Mouse (Mus musculus): ENCODE measurements around the gene Mup7. TPM values are rescaled to one million over a fixed set of nuclear protein-coding genes. Genes with fewer than 3 reads are reported as not detected.
"Not testable (repeated sequence)": the region's sequence is repeated elsewhere in the genome, so short reads cannot be mapped to it uniquely, and the experiment has no call there.

Mup7 gene
- not detected in 2 replicates for total RNA-seq (2014; fragmentation: Nextera tagmentation)
- not detected in 2 replicates for total RNA-seq (2017)

DNA sequence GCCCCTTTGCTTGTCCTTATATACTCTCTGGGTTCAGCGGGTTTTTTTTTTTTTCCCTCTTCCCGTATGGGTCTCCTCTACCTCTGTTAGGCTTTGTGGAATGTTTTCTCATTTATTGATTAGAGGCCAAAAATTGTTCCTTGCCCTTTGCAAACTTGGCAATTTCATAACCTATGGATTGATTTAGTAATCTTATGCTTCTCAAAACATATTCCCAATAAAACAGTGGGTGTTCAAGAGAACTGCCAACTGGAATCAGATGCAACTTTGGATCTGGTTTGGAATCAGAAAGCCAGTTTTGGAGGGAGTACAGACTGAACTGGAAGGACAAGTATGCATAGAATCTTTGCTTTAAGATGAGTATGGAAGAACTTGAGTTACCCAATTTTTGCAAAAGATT lies at the start of gene Mup7:
TSS of gene Mup7 (minus strand) at position 101 of the 400 bp plus-strand sequence.
- ATAC-seq (replicated peaks; ENCODE audit: poor library complexity, severe bottlenecking), result not testable (repeated sequence)

DNA sequence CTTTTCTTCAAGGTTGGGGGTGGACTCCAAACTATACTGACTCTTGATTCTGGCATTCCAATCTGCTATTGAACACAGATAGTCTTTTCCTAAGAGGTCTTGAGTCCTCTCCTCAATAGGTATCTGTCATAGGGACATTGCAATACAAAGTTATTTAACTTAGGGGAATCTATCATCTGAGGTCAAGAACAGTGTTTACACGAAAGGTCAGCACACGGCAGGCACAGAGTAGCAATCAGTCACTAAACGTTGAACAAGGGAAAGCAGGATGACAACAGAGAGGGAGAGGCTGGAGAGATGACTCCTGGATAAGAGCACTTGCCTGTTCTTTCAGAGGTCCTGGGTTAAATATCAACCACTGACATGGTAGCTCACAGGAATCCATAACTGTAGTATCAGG lies 9.6 kb upstream of the Mup7 start:
- ATAC-seq (replicated peaks; ENCODE audit: poor library complexity, severe bottlenecking), result not testable (repeated sequence)

DNA sequence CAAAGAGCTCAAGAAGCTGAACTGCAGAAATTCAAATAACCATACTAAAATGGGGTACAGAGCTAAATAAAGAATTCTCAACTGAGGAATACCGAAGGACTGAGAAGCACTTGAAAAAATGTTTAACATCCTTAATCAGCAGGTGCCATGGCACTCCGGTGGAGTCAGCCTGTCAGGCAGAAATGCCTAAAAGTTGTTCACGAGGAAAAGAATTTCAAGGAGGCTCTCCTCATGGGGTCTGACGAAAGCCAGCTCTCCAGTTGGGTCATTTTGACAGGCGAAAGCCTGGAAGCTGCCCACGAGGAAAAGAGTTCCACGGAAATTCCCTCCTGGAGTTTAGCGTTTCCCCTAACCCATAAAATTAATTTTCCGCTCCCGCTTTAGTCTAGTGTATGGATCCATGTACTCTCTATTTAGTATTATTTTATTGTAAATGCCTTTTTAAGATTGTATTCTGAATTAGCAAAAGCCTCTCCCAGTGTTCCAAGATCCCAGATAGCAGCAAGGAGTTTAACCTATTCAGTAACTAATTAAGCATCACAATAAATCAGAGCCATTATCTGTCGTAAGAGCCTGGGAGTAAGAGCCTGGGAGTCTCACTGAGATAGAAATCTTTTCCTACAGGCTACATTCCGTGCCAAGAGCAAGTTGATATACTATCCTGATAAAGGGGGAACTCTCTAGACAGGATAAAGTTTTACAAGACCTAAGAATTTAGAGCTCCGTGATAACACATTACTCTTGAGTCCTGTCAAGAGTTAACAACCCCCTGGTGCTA lies 40.8 kb downstream of the Mup7 start:
- ATAC-seq (replicated peaks; ENCODE audit: poor library complexity, severe bottlenecking), result not testable (repeated sequence)

DNA sequence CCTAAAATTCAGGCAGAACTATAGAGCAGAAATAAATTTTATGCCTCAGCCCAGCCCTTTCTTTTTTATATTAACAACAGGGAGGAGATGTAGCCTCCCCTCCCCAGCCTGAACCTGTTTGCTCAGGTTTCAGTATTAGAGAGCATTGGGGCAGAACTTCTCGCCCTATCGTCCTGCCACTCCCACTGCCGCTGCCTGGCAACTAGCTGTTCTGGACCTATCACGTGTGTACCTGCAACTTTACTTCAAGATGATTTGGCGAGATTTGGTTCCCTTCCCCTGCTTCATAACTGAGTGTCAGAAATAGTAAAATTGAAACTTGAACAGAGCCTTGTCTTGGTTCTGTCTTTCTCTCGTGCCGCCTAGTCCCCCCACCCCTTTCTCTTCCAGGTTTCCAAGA lies 50.1 kb downstream of the Mup7 start:
- ATAC-seq (replicated peaks; ENCODE audit: poor library complexity, severe bottlenecking), result not testable (repeated sequence)

Other genes with a start within 250 kb of the Mup7 start
- not detected in 2 replicates for gene Slc46a2, start 155.4 kb downstream of the Mup7 start, total RNA-seq (2014; fragmentation: Nextera tagmentation)
- gene Slc46a2, start 155.4 kb downstream of the Mup7 start, total RNA-seq (2017), result not detected in 2 replicates
- gene Mup4, start 109.8 kb downstream of the Mup7 start, total RNA-seq (2014; fragmentation: Nextera tagmentation), result not detected in 2 replicates
- gene Mup4, start 109.8 kb downstream of the Mup7 start, total RNA-seq (2017), result not detected in 2 replicates
- not detected in 2 replicates for gene Mup6, start 106.2 kb downstream of the Mup7 start, total RNA-seq (2014; fragmentation: Nextera tagmentation)
- not detected in 2 replicates for gene Mup6, start 106.2 kb downstream of the Mup7 start, total RNA-seq (2017)
- gene Mup2, start 83.8 kb upstream of the Mup7 start, total RNA-seq (2014; fragmentation: Nextera tagmentation), result not detected in 2 replicates
- gene Mup2, start 83.8 kb upstream of the Mup7 start, total RNA-seq (2017), result not detected in 2 replicates
- not detected in 2 replicates for gene Mup8, start 152.1 kb upstream of the Mup7 start, total RNA-seq (2014; fragmentation: Nextera tagmentation)
- gene Mup8, start 152.1 kb upstream of the Mup7 start, total RNA-seq (2017), result not detected in 2 replicates

Data from granulocyte monocyte progenitor cell, adult 5-6 weeks (primary cell).